8 mouse cellular contexts compared by ENCODE assay signal in the genomic region with DNA sequence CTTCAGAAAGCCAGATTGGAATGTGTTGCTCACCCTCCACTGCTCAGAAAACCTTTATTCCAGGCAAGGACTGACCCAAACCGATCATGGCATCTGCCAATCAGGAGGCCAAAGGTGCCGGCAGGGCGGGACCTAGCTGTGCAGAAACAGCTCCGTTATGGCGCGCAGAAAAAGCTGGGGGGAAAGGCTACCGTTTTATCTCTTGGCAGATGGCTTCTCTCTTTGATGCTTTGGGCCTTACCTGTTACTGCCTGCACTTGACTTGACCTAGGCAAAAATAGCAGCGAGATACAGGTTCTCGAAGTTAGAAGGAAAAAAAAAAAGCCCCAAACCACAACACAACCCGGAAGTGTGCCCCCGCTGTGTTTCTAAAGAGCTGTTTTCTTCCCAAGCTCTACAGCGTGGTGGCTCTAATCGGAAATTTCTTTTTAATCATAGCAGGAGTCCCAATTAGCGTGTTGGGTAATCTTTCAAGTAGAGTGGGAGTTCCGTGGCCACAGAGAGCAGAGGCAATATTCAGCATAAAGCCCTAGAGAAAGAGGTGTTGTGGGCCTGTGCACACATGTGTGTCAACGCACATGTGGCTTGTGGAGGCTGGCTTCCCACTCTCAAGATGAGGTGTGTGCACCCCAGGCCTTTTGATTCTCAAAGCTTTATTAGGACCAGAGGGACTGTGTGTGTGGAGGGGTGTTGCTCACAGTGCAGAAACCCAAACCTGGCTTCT.
A peak's percentile ranks its signal among the peaks of the same experiment; 100 is the strongest.
DNase-seq lines count a peak whose midpoint lies in the region; ATAC-seq and TF ChIP-seq lines count a peak whose summit lies in the region.

No protein-coding gene starts in this region.

- TF ChIP-seq POLR2A in bone marrow, adult 2 months (IDR thresholded peaks at IDR 0.05; ENCODE audit: borderline replicate concordance, control insufficient read depth, low read depth, low read length), result no peak
- TF ChIP-seq POLR2A in limb, embryonic 14.5 days (IDR thresholded peaks at IDR 0.05; ENCODE audit: borderline replicate concordance, extremely low read depth, insufficient read depth, insufficient read length), result no peak

- no peaks in the 10 kb centered on the region for H3K36me3 ChIP-seq in heart, embryonic 13.5 days
- no peaks in the 10 kb centered on the region for H3K36me3 ChIP-seq in limb, embryonic 14.5 days (ENCODE audit: control insufficient read depth, insufficient read depth, low read length)

- TF ChIP-seq CTCF in bone marrow, adult 2 months (IDR thresholded peaks at IDR 0.05; ENCODE audit: control insufficient read depth, insufficient read depth, low read length), result no peak

- no peak for ATAC-seq in heart, embryonic 13.5 days (ENCODE audit: extremely low read depth, insufficient number of reproducible peaks, low FRiP score, low TSS enrichment)
- no peak for ATAC-seq in limb, embryonic 14.5 days (ENCODE audit: low FRiP score, low read depth)

- peaks cover 29% of the 10 kb centered on the region for H3K27me3 ChIP-seq in heart, embryonic 13.5 days (replicated peaks)
- H3K27me3 ChIP-seq in limb, embryonic 14.5 days (ENCODE audit: control insufficient read depth, insufficient read depth, low read length), result peaks cover 21% of the 10 kb centered on the region

- 5% methylated on average over 16 of the region's 16 CpGs for WGBS in heart, embryonic 13.5 days
- 3% methylated on average over 16 of the region's 16 CpGs for WGBS in bone marrow, adult 2 months
- 7% methylated on average over 16 of the region's 16 CpGs for WGBS in limb, embryonic 14.5 days

- H3K4me2 ChIP-seq in heart, embryonic 13.5 days, result peak overlapping the region; percentile 65
- peak overlapping the region; percentile 45 for H3K4me2 ChIP-seq in limb, embryonic 14.5 days (replicated peaks; ENCODE audit: low read depth, low read length, severe bottlenecking)

- H3K9ac ChIP-seq in heart, embryonic 13.5 days, result peak overlapping the region; percentile 66
- H3K9ac ChIP-seq in limb, embryonic 14.5 days (ENCODE audit: low read depth, low read length, severe bottlenecking), result 0 out of 2 replicates have a peak overlapping the region, but pooled peaks have one; percentile 21

- DNase-seq in heart, adult 11 months, result no peak
- DNase-seq in heart, postnatal 4 days, result peak; percentile 44
- no peak for DNase-seq in limb, embryonic 14.5 days (ENCODE audit: low spot score)
- DNase-seq in neural tube, embryonic 10.5 days (ENCODE audit: extremely low spot score, low spot score), result peak; percentile 55
- DNase-seq in frontal cortex, postnatal 14 days (ENCODE audit: low spot score in 2 of 2), result no peak
- no peak for DNase-seq in layer of hippocampus, adult 11-12 months (ENCODE audit: low spot score)

- H3K4me1 ChIP-seq in heart, embryonic 13.5 days, result peaks cover 66% of the 10 kb centered on the region
- peaks cover 3% of the 10 kb centered on the region; the same call in 1 of the 2 replicates for H3K4me1 ChIP-seq in bone marrow, adult 2 months (ENCODE audit: control insufficient read depth, insufficient read depth, low read length)
- peaks cover 43% of the 10 kb centered on the region for H3K4me1 ChIP-seq in limb, embryonic 14.5 days (ENCODE audit: control insufficient read depth, insufficient read depth, low read length)

- peak overlapping the region; percentile 34 for H3K4me3 ChIP-seq in heart, embryonic 13.5 days
- H3K4me3 ChIP-seq in bone marrow, adult 2 months (replicated peaks; ENCODE audit: control insufficient read depth, low read depth, low read length), result peak overlapping the region; percentile 61
- peak overlapping the region; percentile 15 for H3K4me3 ChIP-seq in limb, embryonic 14.5 days (replicated peaks; ENCODE audit: low read length)

- no peaks in the 10 kb centered on the region for H3K9me3 ChIP-seq in heart, embryonic 13.5 days
- no peaks in the 10 kb centered on the region for H3K9me3 ChIP-seq in limb, embryonic 14.5 days (ENCODE audit: control insufficient read depth, low read length)

- H3K27ac ChIP-seq in heart, embryonic 13.5 days (replicated peaks), result peak overlapping the region; percentile 63
- H3K27ac ChIP-seq in bone marrow, adult 2 months (ENCODE audit: control insufficient read depth, insufficient read depth, low read depth, low read length, poor library complexity), result peak overlapping the region; percentile 24
- no peak overlapping the region for H3K27ac ChIP-seq in limb, embryonic 14.5 days (replicated peaks; ENCODE audit: low read depth, low read length)

Comparison
In these comparisons a context has a peak if more than half of its experiments do, and no peak if none do; other contexts are left out.
1. DNase-seq: peak in heart, postnatal 4 days (single experiment) and neural tube, embryonic 10.5 days (single experiment); none in heart, adult 11 months (single experiment), limb, embryonic 14.5 days (single experiment), frontal cortex, postnatal 14 days (0 of 2) and layer of hippocampus, adult 11-12 months (single experiment).
2. Peak in every context shown above with its lines, with median percentiles within 50 percentile points of each other: H3K4me3 ChIP-seq.